Mouse (Mus musculus) heart, adult 18-20 months (tissue): ENCODE results near the gene Gm3336. TPM values are rescaled to one million over a fixed set of nuclear protein-coding genes. Genes with fewer than 3 reads are reported as not detected.

Experiments used
- DNase-seq, 2 experiments: peaks; one replicate each; pipeline ENCODE4 v3.0.0; 2021 to 2022; ENCODE audit warnings: mixed read lengths in 1 of 2
- total RNA-seq, 2 experiments: library from RNA; stranded (reverse); gene quantifications; 2 replicates each; pipeline ENCODE4 v1.2.3; 2021

Gm3336 gene
- total RNA-seq, 2 experiments from 2014 or later, result not detected

- peak; percentile 61 to 68 for DNase-seq
Observed at GRCm38 (mm10) chr8:70695318-70696018, 22.9 kb upstream of the Gm3336 start.

GRCm38 (mm10) chr8:70696019-70696885 lies 22.1 kb upstream of the Gm3336 start:
- peak; percentile 79 to 86 for DNase-seq

DNA sequence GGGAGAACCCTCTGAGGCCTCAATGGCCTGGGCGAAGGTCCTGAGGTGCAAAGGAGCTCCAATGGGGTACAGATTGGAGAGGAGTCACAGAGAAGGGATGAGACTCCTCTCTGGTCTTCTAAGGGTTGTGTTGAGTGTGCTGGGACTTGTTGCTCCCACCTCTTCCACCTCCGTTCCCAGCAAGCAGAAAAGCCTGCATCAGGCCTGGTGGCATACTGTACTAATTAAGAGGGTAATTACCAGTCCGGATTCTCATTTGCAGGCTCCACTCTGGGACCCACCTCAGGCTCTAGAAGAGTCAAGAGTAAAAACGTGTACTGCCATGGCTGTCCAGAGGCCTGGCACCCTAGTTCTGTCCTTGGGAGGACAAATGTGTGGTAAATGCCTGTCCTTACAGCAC lies 21.4 kb upstream of the Gm3336 start:
- DNase-seq, result peak in 1 of 2 experiments; percentile 60

GRCm38 (mm10) chr8:70697366-70698250 lies 20.7 kb upstream of the Gm3336 start:
- DNase-seq, result peak in 1 of 2 experiments; percentile 45

DNA sequence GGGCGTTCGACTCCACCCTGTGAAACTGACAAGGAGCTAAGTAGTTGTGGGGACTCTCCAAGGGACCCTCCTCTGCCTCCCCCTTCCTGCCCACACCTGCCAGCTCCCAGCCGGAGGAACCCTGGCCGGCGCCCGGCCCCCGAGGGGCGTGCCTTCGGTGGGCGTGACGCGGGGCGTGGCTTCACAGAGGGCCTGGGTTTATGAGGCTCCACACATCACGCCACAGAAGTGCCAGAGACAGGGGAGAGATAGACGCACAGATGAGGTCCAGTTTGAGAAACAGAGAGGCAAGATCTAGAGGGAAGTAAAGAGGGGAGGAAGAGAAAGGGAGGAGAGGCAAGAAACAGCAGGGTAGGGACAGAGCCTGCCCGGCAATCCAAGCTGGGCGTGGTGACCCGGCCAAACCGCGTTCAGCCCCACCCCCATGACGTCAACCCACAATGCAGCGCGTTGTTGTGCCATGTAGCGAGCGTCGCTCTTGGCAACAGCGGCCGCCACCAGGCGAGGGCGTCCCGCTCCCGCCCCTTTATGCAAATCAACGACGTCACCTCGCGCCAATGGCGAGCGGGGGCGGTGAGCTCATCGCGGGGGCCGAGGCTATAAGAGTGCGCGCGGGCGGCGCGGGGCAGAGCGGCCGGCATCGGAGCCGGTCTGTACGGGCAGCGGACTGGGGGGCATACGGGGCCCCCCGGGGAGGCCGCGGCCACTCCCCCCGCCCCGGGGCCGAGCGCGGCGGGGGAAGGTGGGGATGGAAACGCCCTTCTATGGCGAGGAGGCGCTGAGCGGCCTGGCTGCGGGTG lies 19.8 kb upstream of the Gm3336 start, which contains the start of gene Jund:
Gene Jund, plus strand, starts transcription at position 640 of the 800 bp plus-strand sequence.
- peak; percentile 99 for DNase-seq

- no peak for DNase-seq
Observed at GRCm38 (mm10) chr8:70699116-70699833, 19.1 kb upstream of the Gm3336 start.

DNA sequence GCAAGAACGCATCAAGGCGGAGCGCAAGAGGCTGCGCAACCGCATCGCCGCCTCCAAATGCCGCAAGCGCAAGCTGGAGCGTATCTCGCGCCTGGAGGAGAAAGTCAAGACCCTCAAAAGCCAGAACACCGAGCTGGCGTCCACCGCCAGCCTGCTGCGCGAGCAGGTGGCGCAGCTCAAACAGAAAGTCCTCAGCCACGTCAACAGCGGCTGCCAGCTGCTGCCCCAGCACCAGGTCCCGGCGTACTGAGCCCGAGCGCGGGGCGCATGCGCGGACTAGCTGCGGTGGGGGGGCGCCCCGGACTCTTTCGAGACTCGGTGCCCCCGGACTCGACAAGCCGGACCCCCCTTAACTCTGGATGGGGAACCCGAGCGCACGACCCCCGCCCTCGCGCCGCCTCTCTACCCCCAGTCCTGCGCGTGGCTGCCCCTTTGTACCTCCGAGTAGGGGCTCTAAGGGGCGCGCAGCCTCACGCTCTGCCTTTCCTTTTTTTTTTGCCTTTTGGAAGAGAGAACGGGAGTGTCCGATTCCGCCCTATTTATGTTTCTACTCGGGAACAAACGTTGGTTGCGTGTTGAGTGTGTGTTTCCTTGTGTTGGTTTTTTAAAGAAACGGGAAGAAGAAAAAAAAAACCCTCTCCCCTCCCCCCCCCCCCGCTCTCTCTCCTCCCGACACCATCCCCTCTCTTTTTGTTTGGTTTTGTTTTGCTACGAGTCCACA lies 18.3 kb upstream of the Gm3336 start:
- DNase-seq, result peak; percentile 86 to 87

- DNase-seq, result peak; percentile 93 to 94
Observed at GRCm38 (mm10) chr8:70700555-70700922, 17.8 kb upstream of the Gm3336 start.

DNA sequence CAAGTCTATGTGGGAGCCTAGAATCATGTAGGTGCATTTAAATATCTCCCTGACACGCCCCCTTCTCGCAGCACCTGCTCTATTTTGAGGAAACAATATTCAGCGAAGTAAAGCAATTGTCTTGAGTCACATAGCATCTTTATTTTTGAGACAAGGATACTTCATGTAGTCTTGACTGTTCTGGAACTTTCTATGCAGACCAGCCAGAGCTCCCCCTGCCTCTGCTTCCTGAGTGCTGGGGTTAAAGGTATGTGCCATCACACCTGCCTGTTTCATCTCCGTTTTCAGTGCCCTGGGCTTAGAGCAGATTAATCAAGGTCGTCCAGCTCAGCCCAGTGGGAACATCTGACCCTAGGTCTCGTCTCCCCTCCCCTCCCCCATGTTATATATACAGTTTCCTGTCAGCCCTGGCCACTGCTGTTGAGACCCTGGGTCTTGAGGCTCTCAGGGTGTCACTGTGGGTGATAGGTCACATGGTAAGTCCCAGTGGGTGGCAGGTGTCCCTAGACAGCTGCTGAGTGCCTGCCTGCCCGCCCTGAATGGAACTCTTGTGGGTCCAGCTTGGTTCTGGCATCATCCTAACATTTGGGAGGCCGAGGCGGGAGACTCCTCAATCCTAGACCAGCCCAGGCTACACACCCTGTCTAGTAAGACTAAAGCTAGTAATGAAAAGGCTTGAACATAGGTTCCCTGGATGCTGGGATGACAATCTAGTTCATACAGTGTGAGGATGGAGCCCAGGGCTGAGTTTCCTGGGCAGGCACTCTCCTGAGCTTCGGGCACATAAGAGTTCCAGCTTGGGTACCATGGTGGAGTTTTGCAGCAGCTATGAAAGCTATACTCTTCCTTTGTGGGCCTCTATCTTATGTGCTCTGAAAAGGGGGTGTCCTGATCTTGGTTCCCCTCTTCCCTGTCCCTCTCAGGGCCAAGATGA lies 17.0 kb upstream of the Gm3336 start:
- no peak for DNase-seq

- DNase-seq, result peak in 1 of 2 experiments; percentile 53
Observed at GRCm38 (mm10) chr8:70701982-70702841, 16.1 kb upstream of the Gm3336 start.

DNA sequence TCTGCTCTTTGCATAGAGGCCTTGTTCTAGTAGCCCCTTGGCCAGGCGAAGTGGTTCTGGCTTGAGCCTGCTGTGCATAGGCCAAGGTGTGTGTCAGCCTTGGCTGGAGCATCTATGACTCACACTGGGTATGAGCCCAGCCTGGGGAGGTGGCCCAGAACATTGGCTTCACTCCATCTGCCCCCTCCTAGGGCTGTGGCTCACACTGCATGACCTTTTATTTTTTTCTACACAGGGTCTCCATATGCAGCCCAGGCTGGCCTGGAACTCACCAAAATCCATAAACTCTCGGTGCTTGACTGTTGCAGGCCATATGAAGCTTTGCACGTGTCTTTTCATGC lies 15.5 kb upstream of the Gm3336 start:
- peak; percentile 90 to 92 for DNase-seq

- DNase-seq, result no peak
Observed at GRCm38 (mm10) chr8:70703287-70703686, 15.1 kb upstream of the Gm3336 start, which contains the start of gene Iqcn. TSS of gene Iqcn (plus strand) at chr8:70703457.

DNA sequence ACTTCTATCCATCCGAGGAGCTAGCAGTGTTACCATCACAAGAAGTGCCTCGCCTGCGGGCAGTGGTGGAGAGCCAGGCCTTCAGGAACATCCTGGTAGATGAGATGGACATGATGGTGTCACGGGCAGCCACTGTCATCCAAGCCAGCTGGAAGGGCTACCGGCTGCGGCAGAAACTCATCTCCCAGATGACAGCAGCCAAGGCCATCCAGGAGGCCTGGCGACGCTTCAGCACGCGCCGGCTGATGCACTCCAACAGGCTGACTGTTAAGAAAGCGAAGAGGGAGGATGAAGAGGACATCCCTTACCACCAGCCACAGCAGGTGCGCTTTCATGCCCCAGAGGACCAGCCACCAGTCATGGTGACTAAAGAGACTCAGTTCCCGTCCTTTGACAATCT lies 10.1 kb upstream of the Gm3336 start:
- DNase-seq, result no peak

DNA sequence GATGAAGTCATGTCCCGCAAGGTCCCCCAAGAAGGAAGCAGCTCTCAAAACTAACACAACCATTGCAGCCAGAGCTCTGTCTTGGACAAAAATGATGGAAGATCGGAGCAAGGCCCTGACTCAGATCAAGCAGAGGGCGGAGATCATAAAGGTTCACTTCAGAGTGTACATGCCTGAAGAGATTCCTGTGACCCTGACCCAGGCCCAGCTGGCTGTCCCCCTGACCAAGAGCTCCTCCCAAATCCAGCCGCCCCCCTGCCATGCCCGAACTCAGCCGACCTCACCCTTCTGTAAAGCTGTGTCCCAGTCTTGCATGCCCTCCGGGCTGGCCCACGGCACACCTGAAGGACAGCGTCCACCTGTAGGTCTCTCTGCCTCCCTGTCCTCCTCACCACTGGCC lies 8.5 kb upstream of the Gm3336 start:
- no peak for DNase-seq

DNA sequence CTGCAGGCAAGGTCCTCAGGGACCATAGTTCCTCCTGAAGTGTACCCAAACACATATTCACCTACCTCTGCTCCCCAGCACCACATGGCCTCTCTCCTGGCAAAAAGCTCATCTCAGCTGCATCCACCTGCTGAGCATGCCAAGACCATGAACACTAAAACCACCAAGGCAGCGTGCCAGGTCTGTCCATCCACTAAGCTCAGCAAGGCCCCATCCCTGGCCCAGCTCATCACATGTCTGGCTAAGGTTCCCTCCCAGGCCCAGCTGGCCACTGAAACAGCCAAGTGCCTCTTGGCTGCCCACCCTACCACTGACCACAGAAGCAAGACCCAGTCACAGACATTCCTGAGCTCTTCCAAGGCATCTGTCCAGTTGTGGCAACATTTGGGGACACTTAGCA lies 8.0 kb upstream of the Gm3336 start:
- peak; percentile 36 to 55 for DNase-seq

DNA sequence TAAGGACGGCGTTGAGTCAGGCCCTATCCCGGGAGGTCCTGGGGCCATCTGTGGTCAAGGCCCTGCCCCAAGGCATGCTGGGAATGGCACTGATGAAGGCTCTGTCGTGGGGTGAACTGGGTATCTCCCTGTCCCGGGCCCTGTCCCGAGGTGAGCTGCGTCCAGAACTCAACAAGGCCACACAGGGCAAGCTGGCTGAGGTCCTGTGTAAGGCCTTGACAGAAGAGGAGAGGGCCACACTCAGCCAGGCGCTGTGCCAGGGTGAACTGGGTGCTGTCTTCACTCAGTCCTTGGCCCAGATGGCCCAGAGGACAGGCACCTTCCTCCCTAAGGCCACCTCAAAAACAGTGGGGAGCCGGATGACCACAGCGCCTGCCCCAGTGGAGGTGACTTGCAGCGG lies 7.3 kb upstream of the Gm3336 start:
- no peak for DNase-seq

- no peak for DNase-seq
Observed at GRCm38 (mm10) chr8:70713991-70714390, 4.4 kb upstream of the Gm3336 start.

DNA sequence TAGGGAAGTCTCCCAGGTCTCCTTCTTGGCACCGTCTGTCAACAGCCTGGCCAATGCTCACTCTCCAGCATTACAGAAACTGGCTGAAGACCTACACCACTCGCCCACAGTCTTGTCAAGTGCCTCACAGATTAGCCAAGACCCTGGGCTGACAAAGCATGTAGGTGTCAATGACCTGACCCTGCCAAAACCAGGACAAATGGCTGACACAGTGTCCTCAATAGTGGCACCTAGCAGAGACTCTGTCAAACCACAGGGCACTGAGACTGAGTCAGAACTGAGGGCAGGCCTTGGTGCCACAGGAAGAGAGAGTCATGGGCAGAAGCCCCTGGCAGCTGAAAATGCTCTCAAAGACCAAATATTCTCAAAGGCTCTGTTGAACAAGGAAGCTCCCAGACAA lies 3.3 kb upstream of the Gm3336 start:
- no peak for DNase-seq
